Mouse (Mus musculus) intestine, postnatal 0 days (tissue): ENCODE results near the gene Slc4a1. TPM values are rescaled to one million over a fixed set of nuclear protein-coding genes. Genes with fewer than 3 reads are reported as not detected.
A peak's percentile ranks its signal among the peaks of the same experiment; 100 is the strongest.

Experiments
- ATAC-seq: fragments of 200-750 bp; cut with Nextera tagmentation; 2 replicates; pipeline ENCODE4 v1.8.0; 2017; ENCODE audit warnings: mild to moderate bottlenecking, moderate TSS enrichment, moderate library complexity
- H3K27ac ChIP-seq: fragments of 300-500 bp; sonication (generic); 2 replicates; pipeline ENCODE4 v1.5.1; 2014; ENCODE audit warnings: mild to moderate bottlenecking, low read depth, low read length, moderate library complexity
- H3K27me3 ChIP-seq: fragments of 300-500 bp; sonication (generic); replicated peaks from 2 replicates; pipeline ENCODE4 v1.6.1; 2014; ENCODE audit warnings: low read length, mixed read lengths; ENCODE audit not compliant: control insufficient read depth, insufficient read depth
- H3K36me3 ChIP-seq: fragments of 300-500 bp; sonication (generic); 2 replicates; pipeline ENCODE4 v1.6.1; 2014; ENCODE audit warnings: mild to moderate bottlenecking, moderate library complexity; ENCODE audit not compliant: control insufficient read depth, insufficient read depth
- H3K4me1 ChIP-seq: fragments of 300-500 bp; sonication (generic); replicated peaks from 2 replicates; pipeline ENCODE4 v1.6.1; 2014; ENCODE audit warnings: antibody characterized with exemption, low read length, mixed read lengths; ENCODE audit not compliant: control insufficient read depth, insufficient read depth
- H3K4me2 ChIP-seq: fragments of 300-500 bp; sonication (generic); replicated peaks from 2 replicates; pipeline ENCODE4 v1.6.1; 2014; ENCODE audit warnings: low read depth, mild to moderate bottlenecking, moderate library complexity
- H3K4me3 ChIP-seq: fragments of 300-500 bp; sonication (generic); 2 replicates; pipeline ENCODE4 v1.5.1; 2014; ENCODE audit warnings: low read depth, low read length
- H3K9ac ChIP-seq: fragments of 300-500 bp; sonication (generic); 2 replicates; pipeline ENCODE4 v1.6.1; 2014; ENCODE audit warnings: mild to moderate bottlenecking, low read depth, low read length
- H3K9me3 ChIP-seq: fragments of 300-500 bp; sonication (generic); 2 replicates; pipeline ENCODE4 v1.6.1; 2016; ENCODE audit warnings: mixed run types; ENCODE audit not compliant: control insufficient read depth
- CTCF ChIP-seq: sonication (generic); IDR thresholded peaks from 2 replicates; pipeline ENCODE4 v1.5.1; 2016; ENCODE audit warnings: low read depth, mild to moderate bottlenecking, control low read depth, antibody characterized with exemption, moderate library complexity
- WGBS: fragments of 180-500 bp; shearing (Covaris S2); extraction: QIAGEN DNeasy Blood & Tissue Kit; methylation state at CpG from one replicate; pipeline ENCODE4 v1.1.7; 2014; 5-methylcytosine and 5-hydroxymethylcytosine counted together
- polyA plus RNA-seq: library from polyadenylated mRNA; unstranded; fragments of >200 nt; fragmentation: Nextera tagmentation; extraction: Ambion mirVana; gene quantifications from 2 replicates; pipeline ENCODE4 v1.2.1, GENCODE M21; 2015

Gene Slc4a1
- polyA plus RNA-seq, 1 experiment from 2014 or later: 0.29 TPM

DNA sequence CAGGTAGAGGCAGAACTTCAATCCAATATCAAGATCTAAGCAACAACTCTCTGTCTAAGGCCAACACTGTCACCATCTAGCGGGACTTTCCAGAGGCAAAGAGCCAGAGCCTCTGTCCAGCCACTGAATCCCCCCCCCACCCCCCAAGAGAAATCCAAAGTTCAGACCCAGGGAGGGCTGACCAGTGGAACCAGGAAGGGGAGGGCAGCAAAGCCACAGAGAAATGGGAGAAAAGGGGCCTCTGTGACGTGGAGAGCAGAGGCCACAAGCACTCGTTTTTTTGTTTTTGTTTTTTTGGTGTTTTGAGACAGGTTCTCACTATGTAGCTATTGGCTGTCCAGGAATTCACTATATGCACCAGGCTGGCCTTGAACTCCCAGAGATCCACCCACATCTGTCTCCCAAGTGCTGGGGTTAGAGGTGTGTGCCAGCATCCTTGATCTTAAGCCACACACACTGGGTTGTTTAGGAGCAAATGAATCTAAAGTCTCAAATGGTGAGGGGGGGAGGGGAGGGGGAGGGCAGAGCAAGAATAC lies 43.9 kb upstream of the Slc4a1 start:
- TF ChIP-seq CTCF: no peak
- H3K27ac ChIP-seq: no peak overlapping the region
- no peak for ATAC-seq
- H3K36me3 ChIP-seq: peaks cover 3% of the 10 kb centered on the region; the same call in 1 of the 2 replicates
- H3K9me3 ChIP-seq: no peaks in the 10 kb centered on the region
- WGBS: 76% methylated on average over 3 of the region's 3 CpGs
- H3K4me1 ChIP-seq: peaks cover 2% of the 10 kb centered on the region; the same call in 1 of the 2 replicates
- H3K27me3 ChIP-seq: no peaks in the 10 kb centered on the region
- H3K4me3 ChIP-seq: no peak overlapping the region
- no peak overlapping the region for H3K9ac ChIP-seq
- no peak overlapping the region for H3K4me2 ChIP-seq

DNA sequence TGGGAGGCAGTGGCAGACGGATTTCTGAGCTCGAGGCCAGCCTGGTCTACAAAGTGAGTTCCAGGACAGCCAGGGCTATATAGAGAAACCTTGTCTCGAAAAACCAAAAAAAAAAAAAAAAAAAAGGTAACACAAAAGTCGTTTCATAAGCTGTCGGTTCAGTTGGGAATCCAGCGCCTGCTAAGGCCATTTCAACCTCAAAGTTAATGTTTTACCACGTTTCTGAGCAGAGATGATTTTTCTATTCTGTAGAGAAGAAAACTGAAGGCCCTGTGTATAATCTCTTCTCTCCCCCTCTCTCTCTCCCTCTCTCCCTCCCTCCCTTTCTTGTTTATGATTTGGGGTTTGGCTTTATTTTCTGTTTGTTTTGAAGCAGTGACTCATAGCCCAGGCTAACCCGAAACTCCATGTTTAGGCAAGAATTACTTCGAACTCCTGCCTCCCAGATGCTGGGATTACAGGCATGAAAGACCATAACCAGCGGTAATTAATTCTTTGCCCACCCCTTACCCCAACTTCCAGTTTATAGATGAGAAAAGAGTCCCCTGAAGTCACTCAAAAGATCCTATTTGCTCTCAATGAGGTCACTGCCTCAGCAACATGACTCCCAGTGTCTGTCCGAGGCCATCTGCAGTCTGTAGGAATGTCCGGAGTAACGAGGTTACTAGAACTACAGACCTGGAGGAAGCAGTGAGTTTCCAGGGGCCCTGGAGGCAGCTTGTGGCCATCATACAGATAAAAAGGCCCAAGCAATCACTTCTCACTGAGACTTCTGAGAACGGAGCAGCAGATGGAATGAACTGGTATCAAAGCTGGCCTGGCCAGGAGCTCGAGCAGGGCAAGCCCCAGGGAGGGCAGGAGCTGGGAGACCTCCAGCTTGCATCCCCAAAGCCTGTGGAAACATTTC lies 43.1 kb upstream of the Slc4a1 start:
- H3K4me3 ChIP-seq: peak overlapping the region; percentile 70; the same call in 1 of the 2 replicates
- no peak overlapping the region for H3K9ac ChIP-seq
- H3K27ac ChIP-seq: peak overlapping the region; percentile 93; the same call in 1 of the 2 replicates
- H3K4me1 ChIP-seq: peaks cover 2% of the 10 kb centered on the region; the same call in 1 of the 2 replicates
- peaks cover 10% of the 10 kb centered on the region; the same call in 1 of the 2 replicates for H3K36me3 ChIP-seq
- TF ChIP-seq CTCF: no peak
- H3K4me2 ChIP-seq: peak overlapping the region; percentile 87
- H3K27me3 ChIP-seq: no peaks in the 10 kb centered on the region
- H3K9me3 ChIP-seq: no peaks in the 10 kb centered on the region
- WGBS: 22% methylated on average over 15 of the region's 15 CpGs
- ATAC-seq: no peak

DNA sequence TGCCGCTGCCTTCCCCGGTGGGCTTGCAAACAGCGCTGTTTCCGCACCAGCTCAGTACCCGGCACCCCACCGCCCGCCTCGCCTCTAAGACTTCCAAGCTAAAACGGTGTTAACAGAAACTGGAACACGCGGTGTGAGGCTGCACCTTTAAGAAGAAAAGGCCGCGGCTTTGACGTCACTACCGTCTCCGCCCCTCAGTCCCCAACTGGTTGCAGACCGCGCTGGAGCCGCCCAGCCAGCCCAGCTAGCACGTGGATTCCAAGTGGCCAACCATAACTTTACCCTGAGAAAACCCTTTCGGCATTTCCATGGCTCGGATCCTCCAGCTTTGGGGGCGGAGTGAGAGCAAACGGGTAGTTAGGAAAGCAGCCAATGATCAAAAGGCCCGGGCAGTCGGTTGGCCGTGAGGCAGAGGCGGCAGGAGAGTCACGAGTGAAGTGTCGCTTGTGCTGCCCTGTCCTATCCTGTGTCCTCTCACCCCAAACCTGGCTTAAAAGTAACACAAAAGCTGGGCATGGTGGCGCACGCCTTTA lies 42.4 kb upstream of the Slc4a1 start:
- Histone ChIP-seq H3K27me3 (no peaks in the 10 kb centered on the region), H3K9me3 (no peaks in the 10 kb centered on the region), H3K4me1 (peaks cover 2% of the 10 kb centered on the region; the same call in 1 of the 2 replicates), H3K9ac (peak overlapping the region; percentile 60), H3K27ac (peak overlapping the region; percentile 93), H3K4me2 (peak overlapping the region; percentile 87), H3K4me3 (peak overlapping the region; percentile 70), H3K36me3 (peaks cover 17% of the 10 kb centered on the region)
- TF ChIP-seq CTCF: no peak
- under 1% methylated on average over 32 of the region's 32 CpGs for WGBS
- peak; percentile 88 for ATAC-seq

GRCm38 (mm10) chr11:102407834-102408215 lies 41.8 kb upstream of the Slc4a1 start, which contains the start of gene Slc25a39:
Slc25a39 (minus strand) TSS chr11:102407946.
- Histone ChIP-seq H3K4me3 (peak within 1 kb of the TSS; percentile 70), H3K27me3 (no peaks in the 10 kb centered on the region), H3K9me3 (no peaks in the 10 kb centered on the region), H3K36me3 (peaks cover 23% of the 10 kb centered on the region), H3K4me2 (peak within 1 kb of the TSS; percentile 87), H3K4me1 (peaks cover 2% of the 10 kb centered on the region; the same call in 1 of the 2 replicates), H3K9ac (peak within 1 kb of the TSS; percentile 60), H3K27ac (peak within 1 kb of the TSS; percentile 93)
- no peak for ATAC-seq
- under 1% methylated on average over 19 of the region's 19 CpGs for WGBS
- TF ChIP-seq CTCF: no peak

DNA sequence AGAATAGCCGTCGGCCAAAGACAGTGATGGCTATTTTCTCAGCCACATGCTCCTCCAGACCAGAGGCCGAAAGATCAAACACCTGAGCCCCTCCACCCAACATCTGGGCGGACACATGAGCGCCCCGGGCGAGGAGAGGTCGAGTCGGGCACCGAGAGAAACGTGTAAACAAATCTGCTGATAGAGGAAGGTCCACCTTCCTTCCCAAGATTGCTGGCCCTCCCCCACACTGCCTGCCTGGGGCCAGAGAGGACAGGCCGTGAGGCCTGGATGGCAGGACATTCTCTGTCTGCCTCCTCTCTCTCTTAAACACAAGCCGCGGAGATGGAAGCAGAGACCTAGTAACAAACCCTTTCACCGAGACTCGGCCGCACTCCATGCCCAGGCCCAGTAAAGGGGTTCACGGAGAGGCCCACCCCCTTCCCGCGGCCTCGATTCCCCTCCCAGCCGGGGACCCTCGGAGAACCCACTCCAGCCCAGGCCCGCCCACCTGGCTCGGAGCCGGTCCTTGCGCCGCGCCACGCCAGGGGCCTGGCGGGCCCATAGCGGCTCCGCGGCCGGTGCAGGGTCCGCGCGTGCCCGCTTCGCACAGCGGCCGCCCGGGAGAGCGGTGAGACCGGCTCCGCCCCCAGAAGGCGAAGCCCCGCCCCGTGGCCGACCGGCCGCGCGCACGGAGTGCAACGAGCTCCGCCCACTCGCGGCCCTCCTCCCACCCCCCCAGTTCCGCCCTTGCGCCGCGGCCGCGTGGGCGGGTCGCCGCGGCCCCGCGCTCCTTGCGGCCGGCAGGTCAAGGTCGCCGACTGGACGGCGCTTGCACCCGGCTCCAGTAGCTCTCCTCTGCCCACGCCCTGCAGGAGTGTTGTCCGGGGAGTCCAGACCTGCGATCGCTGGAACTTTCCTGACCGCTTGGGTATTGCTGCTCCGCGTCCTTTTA lies 41.2 kb upstream of the Slc4a1 start:
- H3K9me3 ChIP-seq: no peaks in the 10 kb centered on the region
- H3K9ac ChIP-seq: peak overlapping the region; percentile 60
- H3K27me3 ChIP-seq: no peaks in the 10 kb centered on the region
- H3K4me2 ChIP-seq: peak overlapping the region; percentile 87
- WGBS: under 1% methylated on average over 78 of the region's 85 CpGs
- peaks cover 29% of the 10 kb centered on the region for H3K36me3 ChIP-seq
- TF ChIP-seq CTCF: no peak
- peak overlapping the region; percentile 93 for H3K27ac ChIP-seq
- peak; percentile 75 for ATAC-seq
- H3K4me3 ChIP-seq: peak overlapping the region; percentile 70
- peaks cover 2% of the 10 kb centered on the region; the same call in 1 of the 2 replicates for H3K4me1 ChIP-seq
